Mouse (Mus musculus) thymus, adult 18-20 months (tissue): ENCODE data around the gene Lrrc26.

Experiments used
- DNase-seq, 2 experiments: peaks; one replicate each; pipeline ENCODE4 v3.0.0; 2022; ENCODE audit warnings: mixed read lengths in 2 of 2

The Lrrc26 gene

GRCm38 (mm10) chr2:25267241-25267640 lies 22.5 kb upstream of the Lrrc26 start:
- DNase-seq, result no peak

GRCm38 (mm10) chr2:25267746-25268309 lies 21.9 kb upstream of the Lrrc26 start:
- DNase-seq, result no peak

- peak; percentile 90 to 93 for DNase-seq
Observed at GRCm38 (mm10) chr2:25271827-25272511, 17.7 kb upstream of the Lrrc26 start, which contains the start of the genes Ssna1 and Anapc2. Gene Ssna1 (minus strand): TSS chr2:25272438. Gene Anapc2 (plus strand): TSS chr2:25272478.

GRCm38 (mm10) chr2:25272515-25272914 lies 17.2 kb upstream of the Lrrc26 start:
- DNase-seq, result no peak

GRCm38 (mm10) chr2:25273010-25273409 lies 16.7 kb upstream of the Lrrc26 start:
- no peak for DNase-seq

- DNase-seq, result peak in 1 of 2 experiments; percentile 33
Observed at GRCm38 (mm10) chr2:25278928-25279882, 10.5 kb upstream of the Lrrc26 start.

GRCm38 (mm10) chr2:25285551-25285950 lies 4.2 kb upstream of the Lrrc26 start:
- no peak for DNase-seq

GRCm38 (mm10) chr2:25286314-25286713 lies 3.4 kb upstream of the Lrrc26 start:
- no peak for DNase-seq

- DNase-seq, result no peak
Observed at GRCm38 (mm10) chr2:25286837-25287636, 2.7 kb upstream of the Lrrc26 start.

GRCm38 (mm10) chr2:25287927-25288649 lies 1.6 kb upstream of the Lrrc26 start, which contains the start of gene Tmem210:
Gene Tmem210 (plus strand): TSS chr2:25288145.
- DNase-seq, result no peak

GRCm38 (mm10) chr2:25288734-25289345 lies 875 bp upstream of the Lrrc26 start:
- no peak for DNase-seq

GRCm38 (mm10) chr2:25290101-25290815 lies 543 bp downstream of the Lrrc26 start:
- no peak for DNase-seq

GRCm38 (mm10) chr2:25290816-25291130 lies 1.1 kb downstream of the Lrrc26 start:
- DNase-seq, result no peak

- DNase-seq, result no peak
Observed at GRCm38 (mm10) chr2:25291184-25292053, 1.7 kb downstream of the Lrrc26 start.

- DNase-seq, result no peak
Observed at GRCm38 (mm10) chr2:25292054-25292544, 2.4 kb downstream of the Lrrc26 start.

GRCm38 (mm10) chr2:25292856-25293255 lies 3.1 kb downstream of the Lrrc26 start:
- DNase-seq, result no peak

GRCm38 (mm10) chr2:25293706-25294105 lies 4.0 kb downstream of the Lrrc26 start:
- DNase-seq, result no peak

GRCm38 (mm10) chr2:25297093-25297492 lies 7.4 kb downstream of the Lrrc26 start:
- DNase-seq, result no peak

GRCm38 (mm10) chr2:25298046-25298445 lies 8.3 kb downstream of the Lrrc26 start:
- no peak for DNase-seq

GRCm38 (mm10) chr2:25303452-25303851 lies 13.7 kb downstream of the Lrrc26 start:
- no peak for DNase-seq
